ENCODE assay signal across 8 mouse cellular contexts in genomic region chr3:88719098-88719497, GRCm38 (mm10). TPM values are rescaled to one million over a fixed set of nuclear protein-coding genes. Genes with fewer than 3 reads are reported as not detected.
DNase-seq lines count a peak whose midpoint lies in the region; ATAC-seq and TF ChIP-seq lines count a peak whose summit lies in the region.

No protein-coding gene starts in this region.

- H3K36me3 ChIP-seq in heart, embryonic 10.5 days, result peaks cover 45% of the 10 kb centered on the region
- peaks cover 4% of the 10 kb centered on the region for H3K36me3 ChIP-seq in liver, embryonic 14.5 days (replicated peaks; ENCODE audit: control insufficient read depth, insufficient read depth, low read depth)
- H3K36me3 ChIP-seq in stomach, embryonic 16.5 days (ENCODE audit: control insufficient read depth, insufficient read depth, low read length), result peaks cover 19% of the 10 kb centered on the region

- H3K9me3 ChIP-seq in heart, embryonic 10.5 days, result no peaks in the 10 kb centered on the region
- H3K9me3 ChIP-seq in liver, embryonic 14.5 days (ENCODE audit: control insufficient read depth, low read length), result no peaks in the 10 kb centered on the region
- H3K9me3 ChIP-seq in stomach, embryonic 16.5 days (replicated peaks; ENCODE audit: control insufficient read depth, low read length), result 0 out of 2 replicates have a peak, but pooled peaks cover 3% of the 10 kb centered on the region

- H3K4me3 ChIP-seq in heart, embryonic 10.5 days, result no peak overlapping the region
- peak overlapping the region; percentile 59 to 85; a peak in 2 of 4 replicates for H3K4me3 ChIP-seq in liver, embryonic 14.5 days (ENCODE audit: insufficient read depth in 1 of 2, low read depth in 2 of 2, low read length in 2 of 2)
- peak overlapping the region; percentile 9; the same call in 1 of the 2 replicates for H3K4me3 ChIP-seq in stomach, embryonic 16.5 days (replicated peaks; ENCODE audit: low read length)

- H3K9ac ChIP-seq in liver, embryonic 14.5 days (replicated peaks), result no peak overlapping the region
- 0 out of 2 replicates have a peak overlapping the region, but pooled peaks have one; percentile 20 for H3K9ac ChIP-seq in stomach, embryonic 16.5 days (ENCODE audit: low read length)

- TF ChIP-seq CTCF in liver, embryonic 14.5 days (IDR thresholded peaks at IDR 0.05; ENCODE audit: low read depth), result no peak

- no peaks in the 10 kb centered on the region for H3K27me3 ChIP-seq in heart, embryonic 10.5 days (ENCODE audit: insufficient read depth, poor library complexity, severe bottlenecking)
- no peaks in the 10 kb centered on the region for H3K27me3 ChIP-seq in liver, embryonic 14.5 days (ENCODE audit: control insufficient read depth, insufficient read depth, low read length)
- H3K27me3 ChIP-seq in stomach, embryonic 16.5 days (ENCODE audit: control insufficient read depth, insufficient read depth, low read length), result no peaks in the 10 kb centered on the region

- H3K27ac ChIP-seq in heart, embryonic 10.5 days, result no peak overlapping the region
- H3K27ac ChIP-seq in liver, embryonic 14.5 days, result no peak overlapping the region
- peak overlapping the region; percentile 72 for H3K27ac ChIP-seq in stomach, embryonic 16.5 days (ENCODE audit: low read length)

- peak; percentile 11 for DNase-seq in gastrocnemius, postnatal 10 days
- DNase-seq in gastrocnemius, postnatal 14 days, result no peak
- DNase-seq in Muller cell, postnatal 12 days (ENCODE audit: inconsistent ontology term), result peak; percentile 40
- DNase-seq in heart, embryonic 10.5 days (ENCODE audit: low spot score), result peak; percentile 83
- DNase-seq in liver, embryonic 14.5 days (ENCODE audit: low read depth in 3 of 3, low spot score in 3 of 3), result peak in 1 of 3 experiments; percentile 10
- DNase-seq in B cell, adult 2 months, result no peak
- DNase-seq in thymus, postnatal 14 days, result no peak

- 0 out of 2 replicates have a peak, but pooled peaks have one; percentile 9 for ATAC-seq in liver, embryonic 14.5 days (ENCODE audit: insufficient read depth)
- peak; percentile 68; the same call in 1 of the 2 replicates for ATAC-seq in stomach, embryonic 16.5 days (ENCODE audit: insufficient read depth, low FRiP score)

- 46% methylated on average over 2 of the region's 2 CpGs for WGBS in heart, embryonic 10.5 days
- WGBS in liver, embryonic 14.5 days (ENCODE audit: insufficient replicate concordance), result 70% methylated on average over 2 of the region's 2 CpGs
- WGBS in stomach, embryonic 16.5 days, result 53% methylated on average over 2 of the region's 2 CpGs

- intact Hi-C loops in gastrocnemius, postnatal 14 days (cut with DNase I; ENCODE audit: low total_unique reads), result no loop called here

- peaks cover 17% of the 10 kb centered on the region for H3K4me1 ChIP-seq in heart, embryonic 10.5 days
- H3K4me1 ChIP-seq in liver, embryonic 14.5 days (replicated peaks; ENCODE audit: control insufficient read depth in 2 of 2, insufficient read depth in 2 of 2, low read length in 1 of 2), result peaks cover 7 to 16% of the 10 kb centered on the region in 2 experiments
- H3K4me1 ChIP-seq in stomach, embryonic 16.5 days (ENCODE audit: control insufficient read depth, insufficient read depth, low read length), result peaks cover 18% of the 10 kb centered on the region

- TF ChIP-seq EP300 in liver, embryonic 14.5 days (IDR thresholded peaks at IDR 0.05; ENCODE audit: low read depth), result no peak

- H3K4me2 ChIP-seq in liver, embryonic 14.5 days (ENCODE audit: low read depth), result peak overlapping the region; percentile 88
- peak overlapping the region; percentile 71 for H3K4me2 ChIP-seq in stomach, embryonic 16.5 days (ENCODE audit: low read depth, low read length)

RNA-seq across cellular contexts. Expression of gene Rit1, which starts 2.5 kb away (rescaled TPM):
- total RNA-seq in gastrocnemius, postnatal 10 days (2021), result 10 to 100 TPM; 21.9 to 23.6 TPM
- 10 to 100 TPM; 17.3 to 21.4 TPM for total RNA-seq in gastrocnemius, postnatal 14 days (2021)
- polyA plus RNA-seq in heart, embryonic 10.5 days (2016; fragmentation: Nextera tagmentation; extraction: Ambion mirVana), result 40.5 and 42.5 TPM in 2 replicates
- polyA plus RNA-seq in liver, embryonic 14.5 days (2012; rRNA removed), result 15.8 and 20.3 TPM in 2 replicates
- 30.6 and 31.6 TPM in 2 replicates for polyA plus RNA-seq in liver, embryonic 14.5 days (2014; fragmentation: Nextera tagmentation; extraction: Ambion mirVana)
- polyA plus RNA-seq in stomach, embryonic 16.5 days (2015; fragmentation: Nextera tagmentation; extraction: Ambion mirVana), result 64.4 and 75.9 TPM in 2 replicates

RNA-seq across cellular contexts. Expression of gene Khdc4, which starts 33.5 kb away (rescaled TPM):
- total RNA-seq in gastrocnemius, postnatal 10 days (2021), result 10 to 100 TPM; 20.5 to 35.5 TPM
- 10 to 100 TPM; 18.0 to 20.8 TPM for total RNA-seq in gastrocnemius, postnatal 14 days (2021)
- 73.3 and 87.3 TPM in 2 replicates for polyA plus RNA-seq in heart, embryonic 10.5 days (2016; fragmentation: Nextera tagmentation; extraction: Ambion mirVana)
- 24.2 and 29.4 TPM in 2 replicates for polyA plus RNA-seq in liver, embryonic 14.5 days (2012; rRNA removed)
- polyA plus RNA-seq in liver, embryonic 14.5 days (2014; fragmentation: Nextera tagmentation; extraction: Ambion mirVana), result 18.5 and 20.8 TPM in 2 replicates
- polyA plus RNA-seq in stomach, embryonic 16.5 days (2015; fragmentation: Nextera tagmentation; extraction: Ambion mirVana), result 71.4 and 72.3 TPM in 2 replicates

RNA-seq across cellular contexts. Expression of gene Syt11, which starts 55.9 kb away (rescaled TPM):
- total RNA-seq in gastrocnemius, postnatal 10 days (2021), result 1 to 10 TPM; 4.6 to 5.4 TPM
- total RNA-seq in gastrocnemius, postnatal 14 days (2021), result 1 to 10 TPM; 3.7 to 4.2 TPM
- 11.8 and 15.8 TPM in 2 replicates for polyA plus RNA-seq in heart, embryonic 10.5 days (2016; fragmentation: Nextera tagmentation; extraction: Ambion mirVana)
- polyA plus RNA-seq in liver, embryonic 14.5 days (2012; rRNA removed), result 0.35 and 0.55 TPM in 2 replicates
- polyA plus RNA-seq in liver, embryonic 14.5 days (2014; fragmentation: Nextera tagmentation; extraction: Ambion mirVana), result 0.47 and 0.57 TPM in 2 replicates
- 20.3 and 21.7 TPM in 2 replicates for polyA plus RNA-seq in stomach, embryonic 16.5 days (2015; fragmentation: Nextera tagmentation; extraction: Ambion mirVana)

Comparison
In these comparisons a context has a peak if more than half of its experiments do, and no peak if none do; other contexts are left out.
1. DNase-seq: peak in gastrocnemius, postnatal 10 days (single experiment), Muller cell, postnatal 12 days (single experiment) and heart, embryonic 10.5 days (single experiment); none in gastrocnemius, postnatal 14 days (single experiment), B cell, adult 2 months (0 of 2) and thymus, postnatal 14 days (single experiment).